Mouse (Mus musculus): ENCODE results near the gene Sept8. TPM values are rescaled to one million over a fixed set of nuclear protein-coding genes. Genes with fewer than 3 reads are reported as not detected.
"Not testable (repeated sequence)": the region's sequence is repeated elsewhere in the genome, so short reads cannot be mapped to it uniquely, and the experiment has no call there.

The Sept8 gene
- total RNA-seq, 2 experiments from 2014 or later, result 206 to 209 TPM

GRCm38 (mm10) chr11:53523545-53524405 lies 4.7 kb downstream of the Sept8 start:
- no peak for DNase-seq (ENCODE audit: low spot score in 2 of 2)

GRCm38 (mm10) chr11:53524905-53525304 lies 5.8 kb downstream of the Sept8 start:
- no peak for DNase-seq (ENCODE audit: low spot score in 2 of 2)

GRCm38 (mm10) chr11:53525461-53525860 lies 6.4 kb downstream of the Sept8 start:
- DNase-seq (ENCODE audit: low spot score in 2 of 2), result no peak

GRCm38 (mm10) chr11:53528397-53529252 lies 9.6 kb downstream of the Sept8 start:
- no peak for DNase-seq (ENCODE audit: low spot score in 2 of 2)

GRCm38 (mm10) chr11:53529253-53529557 lies 10.1 kb downstream of the Sept8 start:
- DNase-seq (ENCODE audit: low spot score in 2 of 2), result peak in 1 of 2 experiments; percentile 56

DNA sequence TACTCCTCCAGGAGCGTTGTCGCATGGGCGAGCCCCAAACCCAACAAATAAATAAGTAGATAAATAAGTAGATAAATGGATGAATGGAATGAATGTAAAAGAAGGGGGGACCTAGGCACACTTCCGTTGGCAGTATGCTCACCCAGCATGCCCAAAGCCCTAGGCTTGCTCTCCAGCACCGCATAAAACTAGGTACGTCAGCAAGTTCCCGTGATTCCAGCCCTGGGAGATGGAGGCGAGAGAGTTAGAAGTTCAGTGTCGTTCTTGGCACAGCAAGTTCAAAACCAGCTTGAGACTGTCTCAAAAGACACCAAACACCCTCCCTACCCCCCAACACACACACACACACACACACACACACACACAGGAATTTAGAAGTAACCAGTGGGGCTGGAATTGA lies 10.9 kb downstream of the Sept8 start:
- no peak for DNase-seq (ENCODE audit: low spot score in 2 of 2)

DNA sequence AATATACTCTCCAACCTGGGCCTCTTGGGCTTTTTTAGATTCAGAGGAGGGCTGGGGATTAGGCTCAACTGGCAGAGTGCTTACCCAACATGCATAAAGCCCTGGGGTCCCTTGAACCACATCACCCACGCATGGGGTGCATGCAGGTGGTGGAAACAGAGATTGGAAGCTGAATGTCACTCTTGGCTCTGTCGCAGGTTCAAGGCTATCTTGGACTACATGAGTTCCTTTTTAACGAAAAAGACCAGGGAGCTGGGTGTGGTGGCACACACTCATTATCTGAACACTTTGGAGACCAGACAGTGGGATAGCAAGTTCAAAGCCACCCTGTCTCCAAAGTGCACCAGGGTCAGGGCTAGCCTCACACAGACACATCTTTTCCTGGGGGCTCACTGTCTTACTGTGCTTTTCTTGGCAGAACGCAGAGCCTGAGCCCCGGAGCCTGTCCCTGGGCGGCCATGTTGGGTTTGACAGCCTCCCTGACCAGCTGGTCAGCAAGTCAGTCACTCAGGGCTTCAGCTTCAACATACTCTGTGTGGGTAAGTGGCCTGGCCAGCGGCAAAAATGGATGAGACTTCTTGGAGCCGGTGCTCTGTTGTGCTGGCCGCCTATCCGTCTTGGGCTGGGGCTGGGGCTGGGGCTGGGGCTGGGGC lies 12.6 kb downstream of the Sept8 start:
- no peak for DNase-seq (ENCODE audit: low spot score in 2 of 2)

- no peak for DNase-seq (ENCODE audit: low spot score in 2 of 2)
Measured at GRCm38 (mm10) chr11:53532231-53532620, 13.2 kb downstream of the Sept8 start.

DNA sequence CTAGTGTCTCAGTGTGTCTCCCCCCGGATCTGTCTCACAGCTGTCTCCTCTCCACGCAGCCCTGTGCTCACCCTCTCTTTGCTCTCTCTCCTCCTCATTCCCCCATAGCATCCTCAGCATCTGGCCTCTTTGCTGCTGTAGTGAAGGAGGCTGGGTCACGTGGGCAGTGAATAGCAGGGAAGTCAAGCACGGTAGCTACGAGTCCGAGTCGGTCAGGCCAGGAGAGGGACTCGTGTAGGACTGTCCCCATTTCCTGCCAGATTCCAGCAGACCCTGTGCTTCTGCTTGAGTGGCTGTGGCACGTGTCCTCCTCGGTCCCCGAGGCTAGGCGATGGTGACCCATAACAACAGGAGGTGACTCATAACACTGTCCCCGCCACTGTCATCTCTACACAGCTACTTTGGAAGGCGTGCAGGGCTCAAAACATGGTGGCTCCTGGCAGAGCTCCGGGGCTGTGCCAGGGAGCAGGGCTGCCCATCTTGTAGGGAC lies 20.0 kb downstream of the Sept8 start:
- DNase-seq (ENCODE audit: low spot score in 2 of 2), result no peak

DNA sequence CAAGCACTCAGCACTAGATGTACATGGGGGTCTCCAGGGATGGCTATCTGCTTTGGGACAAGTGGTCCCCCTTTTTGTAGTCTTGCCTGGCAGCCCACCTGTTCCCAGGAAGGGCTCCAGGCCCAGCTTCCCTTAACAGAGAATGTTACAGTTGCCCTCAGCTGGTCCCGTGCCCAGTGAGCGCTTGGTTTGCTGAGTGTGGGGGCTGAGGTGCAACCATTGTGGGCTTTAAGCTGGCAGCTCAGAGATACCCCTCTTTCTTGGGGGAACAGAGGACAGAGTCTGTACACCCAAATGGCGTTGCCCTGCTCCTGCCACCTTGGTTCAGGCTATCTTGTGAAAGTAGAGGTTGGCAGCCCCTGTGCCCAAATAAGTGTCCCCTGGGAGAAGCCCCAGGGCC lies 21.3 kb downstream of the Sept8 start:
- DNase-seq (ENCODE audit: low spot score in 2 of 2), result no peak

- DNase-seq (ENCODE audit: low spot score in 2 of 2), result no peak
Measured at GRCm38 (mm10) chr11:53541222-53541621, 22.2 kb downstream of the Sept8 start.

DNA sequence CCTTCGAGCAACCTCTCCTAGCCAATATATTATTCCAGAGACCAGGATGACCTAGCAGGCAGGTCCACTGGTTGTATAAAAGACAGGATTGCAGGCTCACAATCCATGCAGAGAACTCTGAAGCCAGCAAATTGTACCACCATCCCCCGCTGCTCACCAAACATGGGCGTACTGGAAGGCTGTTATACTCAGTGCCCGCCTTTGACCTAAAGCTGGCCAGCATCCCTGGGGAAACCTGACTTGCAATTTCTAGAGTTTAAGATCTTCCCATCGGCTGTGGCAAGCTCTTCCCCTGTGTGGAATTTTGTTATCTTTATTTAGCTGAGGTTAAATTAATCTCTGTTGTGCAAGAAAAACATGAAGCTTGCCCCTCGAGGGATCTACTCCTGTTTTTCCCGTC lies 24.0 kb downstream of the Sept8 start:
- DNase-seq (ENCODE audit: low spot score in 2 of 2), result no peak

DNA sequence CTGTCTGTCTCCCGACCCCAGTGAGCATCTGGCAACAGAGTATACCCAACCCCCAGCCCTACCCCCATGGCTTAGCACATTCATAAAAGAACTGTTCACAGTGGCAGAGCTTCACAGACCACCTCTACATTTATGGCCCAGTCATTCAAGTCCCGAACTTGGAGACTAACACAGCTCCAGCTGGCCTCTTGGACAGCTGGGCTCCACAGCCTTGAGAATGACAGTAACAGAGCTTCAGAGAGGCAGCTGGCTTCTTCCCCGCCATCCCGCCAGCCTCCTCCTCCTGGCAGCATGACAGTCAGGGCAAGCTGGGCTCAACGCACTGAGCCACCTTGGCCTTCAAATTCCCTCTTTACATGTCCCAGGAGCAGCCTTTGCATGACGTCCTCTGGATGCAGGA lies 27.2 kb downstream of the Sept8 start:
- DNase-seq (ENCODE audit: low spot score in 2 of 2), result no peak

- no peak for DNase-seq (ENCODE audit: low spot score in 2 of 2)
Measured at GRCm38 (mm10) chr11:53547566-53547965, 28.5 kb downstream of the Sept8 start.

GRCm38 (mm10) chr11:53548036-53548605 lies 29.1 kb downstream of the Sept8 start:
- DNase-seq (ENCODE audit: low spot score in 2 of 2), result no peak

DNA sequence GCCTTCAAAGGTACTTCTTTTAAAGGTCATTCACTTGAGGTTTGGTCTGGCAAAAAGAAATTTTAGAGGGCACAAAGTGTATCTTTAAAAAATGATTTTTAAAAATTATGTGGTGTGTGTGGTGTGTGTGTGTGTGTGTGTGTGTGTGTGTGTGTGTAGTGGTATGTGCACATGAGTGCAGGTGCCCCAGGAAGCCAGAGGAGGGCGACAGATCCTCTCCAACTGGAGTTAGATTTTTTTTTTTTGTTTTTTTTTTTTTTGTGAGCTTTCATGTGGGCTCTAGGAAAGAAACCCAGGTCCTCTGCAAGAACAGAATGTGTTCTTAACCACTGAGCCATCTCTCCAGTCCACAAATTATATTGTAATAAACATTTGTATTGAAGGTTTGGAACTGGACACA lies 31.7 kb downstream of the Sept8 start:
- DNase-seq (ENCODE audit: low spot score in 2 of 2), result no peak

DNA sequence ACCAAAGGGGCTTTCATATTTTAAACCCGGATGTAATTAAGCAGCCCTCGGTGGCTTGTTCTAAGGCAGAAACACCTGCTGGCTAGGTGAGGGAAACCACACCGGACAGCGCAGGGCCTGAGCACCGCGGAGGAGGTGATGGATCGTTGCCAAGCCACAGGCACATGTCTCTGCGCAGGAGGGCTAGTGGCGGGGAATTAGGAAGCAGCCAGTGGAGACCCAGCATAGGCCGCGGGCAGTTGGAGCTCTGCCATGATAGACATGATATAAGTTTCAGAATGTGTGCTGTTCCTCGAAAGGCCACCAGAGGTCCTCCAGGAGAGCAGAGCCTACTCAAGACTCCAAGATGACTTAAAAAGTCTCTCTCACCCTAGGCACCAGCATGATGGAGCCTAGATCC lies 32.7 kb downstream of the Sept8 start:
- no peak for DNase-seq (ENCODE audit: low spot score in 2 of 2)

DNA sequence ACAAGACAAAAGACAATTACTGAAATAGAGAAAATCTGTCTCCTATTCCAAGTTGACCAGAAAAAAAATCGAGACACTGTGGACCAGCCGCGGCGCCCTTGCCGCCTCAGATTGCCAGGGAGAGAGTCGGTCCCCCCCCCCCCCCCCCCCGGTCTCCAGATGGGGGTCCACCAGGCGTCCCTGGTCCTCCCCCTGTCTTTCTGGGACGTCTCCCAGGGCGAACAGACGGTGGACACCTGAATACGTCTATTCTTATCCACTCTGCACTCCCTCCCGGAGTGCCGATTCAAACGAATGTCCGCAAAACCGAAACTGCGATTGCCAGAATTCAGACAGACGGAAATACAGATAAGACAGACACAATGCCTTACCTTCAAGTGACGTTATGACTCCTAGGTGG lies 37.5 kb downstream of the Sept8 start:
- DNase-seq (ENCODE audit: low spot score in 2 of 2), result not testable (repeated sequence)

DNA sequence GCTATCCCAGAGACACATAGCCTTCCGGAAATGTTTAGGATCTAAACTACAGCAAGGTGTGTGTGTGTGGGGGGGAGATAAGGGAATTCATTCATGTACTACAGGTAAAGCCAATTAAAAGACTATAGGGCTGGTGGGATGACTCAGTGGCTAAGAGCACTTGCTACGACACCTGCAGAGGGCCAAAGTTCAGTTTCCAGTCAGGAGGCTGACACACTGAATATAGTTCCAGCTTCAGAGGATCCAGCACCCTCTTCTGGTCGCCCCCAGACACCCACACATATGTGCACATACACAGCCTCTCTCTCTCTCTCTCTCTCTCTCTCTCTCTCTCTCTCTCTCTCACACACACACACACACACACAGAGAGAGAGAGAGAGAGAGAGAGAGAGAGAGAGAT lies 38.9 kb downstream of the Sept8 start:
- not testable (repeated sequence) for DNase-seq (ENCODE audit: low spot score in 2 of 2)

DNA sequence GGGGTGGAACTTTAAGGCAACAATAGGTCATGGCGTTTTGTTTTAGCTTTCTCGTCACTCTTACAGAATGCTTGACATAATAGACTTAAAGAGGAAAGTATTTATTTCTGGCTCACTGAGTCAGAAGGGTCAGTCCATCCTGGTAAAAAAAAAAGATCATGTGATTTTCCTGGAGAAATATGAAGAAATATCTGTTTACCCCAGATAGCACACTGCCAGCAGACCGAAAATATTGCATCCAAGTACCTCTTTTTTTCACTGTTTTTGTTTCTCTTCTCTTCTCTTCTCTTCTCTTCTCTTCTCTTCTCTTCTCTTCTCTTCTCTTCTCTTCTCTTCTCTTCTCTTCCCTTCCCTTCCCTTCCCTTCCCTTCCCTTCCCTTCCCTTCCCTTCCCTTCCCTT lies 40.9 kb downstream of the Sept8 start:
- not testable (repeated sequence) for DNase-seq (ENCODE audit: low spot score in 2 of 2)

GRCm38 (mm10) chr11:53561986-53562385 lies 42.9 kb downstream of the Sept8 start:
- no peak for DNase-seq (ENCODE audit: low spot score in 2 of 2)
